Mouse (Mus musculus) naive thymus-derived CD4-positive, alpha-beta T cell, adult 2 months (primary cell): ENCODE results near the gene Olfr392.

Experiments used
- DNase-seq: peaks from one replicate; pipeline ENCODE4 v3.0.0-alpha.2; 2011; ENCODE audit warnings: low read depth

Gene Olfr392

GRCm38 (mm10) chr11:73816949-73817348 lies at the start of gene Olfr392:
Gene Olfr392, minus strand, starts transcription at chr11:73817049.
- no peak for DNase-seq

- no peak for DNase-seq
Observed at GRCm38 (mm10) chr11:73851354-73851753, 34.5 kb upstream of the Olfr392 start, which contains the start of gene Olfr393. Gene Olfr393, minus strand, starts transcription at chr11:73851454.

DNA sequence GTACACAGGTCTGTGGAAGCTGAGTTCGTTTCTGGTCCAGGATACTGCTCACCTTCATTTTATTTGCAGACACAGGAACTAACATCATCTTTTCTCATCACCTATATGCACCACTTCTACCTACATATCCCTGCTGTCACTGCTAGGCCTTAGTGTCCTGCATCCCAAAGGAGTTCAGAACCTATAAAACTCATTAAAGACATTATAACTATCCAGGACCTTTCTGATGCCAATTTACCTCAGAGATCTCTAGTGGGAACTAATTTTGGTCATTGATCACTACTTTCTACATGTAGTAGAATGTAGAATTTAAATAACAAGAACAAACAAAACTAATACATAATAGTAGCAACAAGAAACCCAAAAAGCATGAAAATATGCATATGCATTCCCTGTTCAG lies 13.9 kb downstream of the Olfr392 start, which contains the start of gene Olfr391-ps:
TSS of gene Olfr391-ps (minus strand) at position 101 of the 400 bp plus-strand sequence.
- DNase-seq: no peak

DNA sequence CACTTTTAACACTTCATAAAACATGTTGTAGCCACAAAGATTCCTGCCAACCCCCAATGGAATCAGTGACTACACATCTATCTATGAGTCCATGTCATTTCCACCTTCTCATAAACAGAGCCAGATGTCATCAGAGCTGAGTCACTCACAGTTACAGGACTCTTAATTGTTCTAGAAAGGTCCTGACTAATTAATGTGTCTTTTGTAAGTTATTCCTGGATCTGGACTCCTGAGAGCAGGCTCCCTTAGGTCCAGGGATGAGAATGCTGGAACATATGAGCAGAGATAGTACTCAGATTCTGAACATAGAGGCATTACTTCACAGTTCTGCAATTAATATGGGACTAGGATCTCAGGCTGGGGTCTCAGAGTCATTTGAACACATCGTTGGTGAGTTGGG lies 34.2 kb downstream of the Olfr392 start, which contains the start of gene Olfr390:
TSS of gene Olfr390 (plus strand) at position 301 of the 400 bp plus-strand sequence.
- DNase-seq: no peak

DNA sequence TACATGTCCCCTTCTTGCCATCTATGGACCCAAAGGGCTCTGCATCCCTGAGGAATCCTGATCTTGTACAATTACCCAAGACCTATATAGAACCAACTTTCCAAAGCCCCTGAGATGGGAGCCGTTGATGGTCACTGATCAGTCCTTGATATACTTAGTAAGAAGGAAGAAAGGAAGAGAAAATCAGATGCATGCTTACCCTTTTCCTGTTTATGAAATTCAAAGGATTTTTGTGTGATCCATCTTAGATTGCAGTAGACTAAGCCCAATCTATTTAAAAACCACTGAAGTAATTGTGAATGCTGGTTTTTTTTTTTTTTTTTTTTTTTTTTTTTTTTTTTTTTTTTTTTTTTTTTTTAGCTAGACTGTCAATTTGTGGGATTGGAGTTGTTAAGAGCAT lies 36.2 kb downstream of the Olfr392 start, which contains the start of gene Olfr389:
TSS of gene Olfr389 (minus strand) at position 101 of the 400 bp plus-strand sequence.
- DNase-seq: no peak
